Mouse (Mus musculus): Measurements from ENCODE around the gene Map6. TPM values are rescaled to one million over a fixed set of nuclear protein-coding genes. Genes with fewer than 3 reads are reported as not detected.

The Map6 gene
- polyA plus RNA-seq (2012; rRNA removed) (0.01 and 0.09 TPM in 2 replicates), polyA plus RNA-seq (2014; fragmentation: Nextera tagmentation; extraction: Ambion mirVana) (0.05 TPM in 1 of 2 replicates, not detected in the other)

DNA sequence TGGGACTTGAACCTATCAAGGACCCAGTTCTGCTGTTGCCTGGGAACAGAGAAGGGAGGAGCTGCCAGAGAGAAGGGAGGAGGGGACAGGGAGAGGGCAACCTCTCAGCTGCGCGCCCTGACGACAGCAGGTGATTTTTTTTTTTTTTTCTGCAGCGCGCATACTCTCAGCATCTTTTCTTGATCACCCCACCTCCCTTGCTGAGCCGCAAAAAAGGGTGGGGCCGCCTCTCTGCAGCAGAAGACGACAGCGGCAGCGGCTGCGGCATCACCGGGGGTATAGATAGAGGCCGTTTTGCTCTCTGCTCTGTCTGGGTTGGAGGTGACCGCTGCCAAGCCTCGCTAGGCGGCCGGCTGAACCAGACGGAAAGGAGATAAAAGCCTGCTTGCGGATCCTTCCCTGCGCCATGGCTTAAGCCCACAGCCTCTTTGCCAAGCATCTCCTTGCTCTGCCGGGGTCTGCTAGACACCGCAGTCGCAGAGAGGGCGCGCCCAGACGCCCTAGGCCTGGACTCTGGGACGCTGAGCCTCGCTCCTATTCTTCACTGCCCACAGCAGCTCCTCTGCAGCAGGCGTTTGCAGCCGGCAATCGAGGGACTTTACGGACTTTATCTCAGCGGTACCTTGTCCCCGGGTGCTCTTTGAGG lies at the start of gene Map6:
Gene Map6 (plus strand): TSS at position 197 of the 646 bp plus-strand sequence.
- WGBS (ENCODE audit: insufficient replicate concordance): 2% methylated on average over 32 of the region's 34 CpGs
- no peak for TF ChIP-seq EP300 (IDR thresholded peaks at IDR 0.05; ENCODE audit: low read depth)
- TF ChIP-seq CTCF (IDR thresholded peaks at IDR 0.05; ENCODE audit: low read depth): no peak
- no peaks in the 10 kb centered on the region for H3K9me3 ChIP-seq (ENCODE audit: control insufficient read depth, low read length)
- DNase-seq (ENCODE audit: low read depth in 3 of 3, low spot score in 3 of 3): no peak
- peak within 1 kb of the TSS in 1 of 2 experiments; percentile 26; a peak in 2 of 4 replicates for H3K4me3 ChIP-seq (ENCODE audit: insufficient read depth in 1 of 2, low read depth in 2 of 2, low read length in 2 of 2)
- no peak within 1 kb of the TSS for H3K9ac ChIP-seq (replicated peaks)
- no peaks in the 10 kb centered on the region for H3K4me1 ChIP-seq (replicated peaks; ENCODE audit: control insufficient read depth in 2 of 2, insufficient read depth in 2 of 2, low read length in 1 of 2)
- H3K36me3 ChIP-seq (replicated peaks; ENCODE audit: control insufficient read depth, insufficient read depth, low read depth): no peaks in the 10 kb centered on the region
- H3K27ac ChIP-seq: no peak within 1 kb of the TSS
- no peak for ATAC-seq (ENCODE audit: insufficient read depth)
- peaks cover 60% of the 10 kb centered on the region for H3K27me3 ChIP-seq (ENCODE audit: control insufficient read depth, insufficient read depth, low read length)
- peak within 1 kb of the TSS; percentile 32 for H3K4me2 ChIP-seq (ENCODE audit: low read depth)

DNA sequence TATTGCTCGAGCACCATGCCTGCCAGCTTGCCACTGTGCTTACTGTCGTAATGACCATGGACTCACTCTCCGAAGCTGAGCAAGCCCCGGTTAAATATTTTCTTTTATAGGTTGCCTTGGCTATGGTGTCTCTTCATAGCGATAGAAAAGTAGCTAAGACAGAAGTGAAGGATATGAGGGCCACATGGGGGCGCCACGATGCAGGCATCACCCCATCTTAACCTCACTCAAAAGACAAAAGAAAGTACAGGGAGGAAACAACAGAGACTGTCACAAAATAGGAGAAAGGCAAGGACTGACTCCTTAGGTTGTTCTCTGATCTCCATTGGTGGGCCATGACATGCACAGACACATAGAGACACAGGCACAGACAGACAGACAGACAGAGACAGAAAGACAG lies 43.0 kb upstream of the Map6 start:
- H3K9ac ChIP-seq (replicated peaks): no peak overlapping the region
- no peak; the same call in 1 of the 2 replicates for ATAC-seq (ENCODE audit: insufficient read depth)
- H3K4me1 ChIP-seq (replicated peaks; ENCODE audit: control insufficient read depth in 2 of 2, insufficient read depth in 2 of 2, low read length in 1 of 2): peaks cover 0 to 13% of the 10 kb centered on the region in 2 experiments; a peak in 2 of 4 replicates
- DNase-seq (ENCODE audit: low read depth in 3 of 3, low spot score in 3 of 3): no peak
- no peak for TF ChIP-seq EP300 (IDR thresholded peaks at IDR 0.05; ENCODE audit: low read depth)
- TF ChIP-seq CTCF (IDR thresholded peaks at IDR 0.05; ENCODE audit: low read depth): peak; percentile 30; the same call in 1 of the 2 replicates
- H3K36me3 ChIP-seq (replicated peaks; ENCODE audit: control insufficient read depth, insufficient read depth, low read depth): no peaks in the 10 kb centered on the region
- WGBS (ENCODE audit: insufficient replicate concordance): 51% methylated on average over 7 of the region's 7 CpGs
- no peak overlapping the region for H3K27ac ChIP-seq
- no peak overlapping the region for H3K4me3 ChIP-seq (ENCODE audit: insufficient read depth in 1 of 2, low read depth in 2 of 2, low read length in 2 of 2)
- H3K27me3 ChIP-seq (ENCODE audit: control insufficient read depth, insufficient read depth, low read length): no peaks in the 10 kb centered on the region
- H3K9me3 ChIP-seq (ENCODE audit: control insufficient read depth, low read length): no peaks in the 10 kb centered on the region
- no peak overlapping the region for H3K4me2 ChIP-seq (ENCODE audit: low read depth)

DNA sequence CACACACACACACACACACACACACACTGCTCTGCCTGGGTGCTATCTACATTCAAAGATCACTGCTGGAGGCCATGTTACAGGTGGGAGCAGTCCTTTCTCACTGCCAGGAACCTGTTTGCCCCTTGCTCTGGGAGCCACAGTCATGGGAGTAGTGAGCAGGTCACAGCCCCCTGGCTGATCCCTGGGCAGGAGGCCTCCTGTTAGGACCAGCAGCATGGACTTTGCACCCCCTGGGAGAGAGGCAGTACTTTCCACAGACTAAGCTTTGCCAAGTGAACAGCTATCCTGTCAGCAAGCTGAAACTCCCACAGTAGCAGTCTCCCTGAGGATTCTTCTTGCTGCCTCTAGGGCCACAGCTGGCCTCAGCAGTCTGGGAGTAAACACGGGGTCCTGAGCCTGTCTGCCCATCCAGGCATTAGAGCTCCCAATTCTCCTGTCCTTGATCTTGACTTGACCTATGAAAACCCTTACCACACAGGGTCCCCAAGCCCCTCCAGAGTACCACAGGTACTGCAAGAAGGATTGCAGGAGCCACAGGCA lies 42.5 kb upstream of the Map6 start:
- Histone ChIP-seq H3K4me1 (replicated peaks; ENCODE audit: control insufficient read depth in 2 of 2, insufficient read depth in 2 of 2, low read length in 1 of 2) (peaks cover 0 to 13% of the 10 kb centered on the region in 2 experiments; a peak in 2 of 4 replicates), H3K27me3 (ENCODE audit: control insufficient read depth, insufficient read depth, low read length) (no peaks in the 10 kb centered on the region), H3K9ac (replicated peaks) (no peak overlapping the region), H3K27ac (no peak overlapping the region), H3K4me2 (ENCODE audit: low read depth) (no peak overlapping the region), H3K36me3 (replicated peaks; ENCODE audit: control insufficient read depth, insufficient read depth, low read depth) (no peaks in the 10 kb centered on the region), H3K9me3 (ENCODE audit: control insufficient read depth, low read length) (no peaks in the 10 kb centered on the region), H3K4me3 (ENCODE audit: insufficient read depth in 1 of 2, low read depth in 2 of 2, low read length in 2 of 2) (no peak overlapping the region)
- DNase-seq (ENCODE audit: low read depth in 3 of 3, low spot score in 3 of 3): no peak
- TF ChIP-seq EP300 (IDR thresholded peaks at IDR 0.05; ENCODE audit: low read depth) (no peak), CTCF (IDR thresholded peaks at IDR 0.05; ENCODE audit: low read depth) (no peak)
- WGBS (ENCODE audit: insufficient replicate concordance): 18% methylated on average over 1 of the region's 1 CpGs
- peak; percentile 59 for ATAC-seq (ENCODE audit: insufficient read depth)

DNA sequence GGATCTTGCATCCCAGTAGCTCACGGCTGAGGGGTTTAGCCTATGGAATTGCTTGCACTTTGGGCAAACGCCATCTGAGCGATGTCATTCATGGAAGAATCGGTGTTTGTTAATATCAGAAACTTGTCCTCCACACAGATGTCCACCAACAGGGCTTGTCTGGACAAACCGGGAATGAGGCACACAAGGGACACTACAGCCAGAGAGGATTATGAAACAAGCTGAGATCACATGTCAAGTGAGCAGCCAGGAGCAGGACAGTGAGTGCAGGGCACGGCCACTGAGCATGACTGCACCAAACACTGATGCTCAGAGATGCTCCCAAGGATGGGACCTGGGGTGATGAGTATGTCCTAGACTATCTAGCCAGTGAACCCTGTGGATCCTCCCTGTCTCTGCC lies 41.8 kb upstream of the Map6 start:
- TF ChIP-seq EP300 (IDR thresholded peaks at IDR 0.05; ENCODE audit: low read depth) (no peak), CTCF (IDR thresholded peaks at IDR 0.05; ENCODE audit: low read depth) (no peak)
- DNase-seq (ENCODE audit: low read depth in 3 of 3, low spot score in 3 of 3) (no peak), ATAC-seq (ENCODE audit: insufficient read depth) (no peak)
- 53% methylated on average over 6 of the region's 6 CpGs for WGBS (ENCODE audit: insufficient replicate concordance)
- no peak overlapping the region for H3K27ac ChIP-seq
- H3K27me3 ChIP-seq (ENCODE audit: control insufficient read depth, insufficient read depth, low read length): no peaks in the 10 kb centered on the region
- H3K4me3 ChIP-seq (ENCODE audit: insufficient read depth in 1 of 2, low read depth in 2 of 2, low read length in 2 of 2): no peak overlapping the region
- no peak overlapping the region for H3K4me2 ChIP-seq (ENCODE audit: low read depth)
- peaks cover 0 to 18% of the 10 kb centered on the region in 2 experiments; a peak in 2 of 4 replicates for H3K4me1 ChIP-seq (replicated peaks; ENCODE audit: control insufficient read depth in 2 of 2, insufficient read depth in 2 of 2, low read length in 1 of 2)
- no peak overlapping the region for H3K9ac ChIP-seq (replicated peaks)
- H3K36me3 ChIP-seq (replicated peaks; ENCODE audit: control insufficient read depth, insufficient read depth, low read depth): no peaks in the 10 kb centered on the region
- H3K9me3 ChIP-seq (ENCODE audit: control insufficient read depth, low read length): no peaks in the 10 kb centered on the region

DNA sequence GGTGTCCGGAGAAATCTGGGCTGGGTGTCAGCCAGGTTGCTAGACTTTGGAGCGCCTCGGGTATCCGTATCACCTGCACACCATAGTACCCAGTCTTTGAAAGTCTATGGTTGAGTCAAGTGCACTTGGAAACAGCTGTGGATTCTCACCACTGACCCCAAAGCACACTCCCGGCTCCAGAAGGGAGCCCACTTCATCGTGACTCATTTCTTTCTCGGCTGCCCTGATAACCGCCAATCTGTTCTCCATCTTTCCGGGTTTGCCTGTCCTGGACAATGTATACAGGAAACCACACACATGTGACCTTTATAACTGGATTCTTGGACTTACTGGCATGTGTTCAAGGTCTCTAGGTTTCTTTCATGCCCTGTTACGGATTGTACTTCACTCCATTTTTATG lies 40.6 kb upstream of the Map6 start:
- Histone ChIP-seq H3K4me1 (replicated peaks; ENCODE audit: control insufficient read depth in 2 of 2, insufficient read depth in 2 of 2, low read length in 1 of 2) (peaks cover 0 to 18% of the 10 kb centered on the region in 2 experiments; a peak in 2 of 4 replicates), H3K9ac (replicated peaks) (no peak overlapping the region), H3K36me3 (replicated peaks; ENCODE audit: control insufficient read depth, insufficient read depth, low read depth) (no peaks in the 10 kb centered on the region), H3K4me2 (ENCODE audit: low read depth) (no peak overlapping the region), H3K27ac (no peak overlapping the region), H3K4me3 (ENCODE audit: insufficient read depth in 1 of 2, low read depth in 2 of 2, low read length in 2 of 2) (no peak overlapping the region), H3K9me3 (ENCODE audit: control insufficient read depth, low read length) (no peaks in the 10 kb centered on the region), H3K27me3 (ENCODE audit: control insufficient read depth, insufficient read depth, low read length) (no peaks in the 10 kb centered on the region)
- DNase-seq (ENCODE audit: low read depth in 3 of 3, low spot score in 3 of 3) (no peak), ATAC-seq (ENCODE audit: insufficient read depth) (no peak)
- TF ChIP-seq CTCF (IDR thresholded peaks at IDR 0.05; ENCODE audit: low read depth) (no peak), EP300 (IDR thresholded peaks at IDR 0.05; ENCODE audit: low read depth) (no peak)
- 71% methylated on average over 10 of the region's 10 CpGs for WGBS (ENCODE audit: insufficient replicate concordance)

Measured in liver, embryonic 14.5 days (tissue).